1 mouse cellular context compared by ENCODE assay signal in the genomic region with DNA sequence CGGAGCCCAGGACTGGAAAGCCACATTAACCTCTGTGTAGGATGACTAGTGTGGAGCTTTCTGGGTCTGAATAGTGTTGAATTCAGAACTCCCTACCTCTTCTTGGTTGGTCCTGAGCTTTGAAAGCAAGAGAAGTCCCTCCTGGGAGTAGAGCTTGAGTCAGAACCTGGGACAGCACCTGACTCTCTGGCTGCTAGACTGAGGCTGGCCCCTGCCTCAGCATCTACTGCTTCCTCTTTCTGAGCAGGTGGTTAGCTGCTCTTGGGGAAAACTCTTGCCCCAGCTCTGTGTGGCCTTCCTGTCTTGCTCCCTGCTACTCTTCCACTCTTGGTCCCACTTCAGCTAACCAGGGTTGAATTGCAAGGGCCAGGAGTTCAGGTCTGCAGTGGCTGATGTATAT.
TF ChIP-seq lines count a peak whose summit lies in the region.

No protein-coding gene starts in this region.

TF ChIP-seq in MEL, 35 proteins besides CTCF, POLR2A, EP300 and RAD21 (continued from another document):
- TF ChIP-seq NRF1 (IDR thresholded peaks at IDR 0.05; ENCODE audit: insufficient read depth, low read depth, low read length, poor library complexity, severe bottlenecking) (no peak), ELF1 (IDR thresholded peaks at IDR 0.05; ENCODE audit: low read depth, low read length) (no peak), ETS1 (IDR thresholded peaks at IDR 0.05; ENCODE audit: low read depth, low read length) (no peak)
